Mouse (Mus musculus) brain, embryonic 14.5 days (tissue): Measurements from ENCODE around the gene Rab37. TPM values are rescaled to one million over a fixed set of nuclear protein-coding genes. Genes with fewer than 3 reads are reported as not detected.
A peak's percentile ranks its signal among the peaks of the same experiment; 100 is the strongest.

Experiments used
- DNase-seq: peaks from one replicate; pipeline ENCODE4 v3.0.0-alpha.2; 2011; ENCODE audit warnings: low read depth
- CTCF ChIP-seq: fragments of 200-500 bp; IDR thresholded peaks from 2 replicates; pipeline ENCODE4 v1.5.1; 2012; ENCODE audit warnings: inconsistent platforms, mild to moderate bottlenecking, moderate library complexity, borderline replicate concordance; ENCODE audit not compliant: insufficient read depth, insufficient read length; ENCODE audit errors: extremely low read depth
- POLR2A ChIP-seq: fragments of 200-500 bp; IDR thresholded peaks from 2 replicates; pipeline ENCODE4 v1.6.1; 2012; ENCODE audit warnings: mild to moderate bottlenecking, inconsistent platforms, borderline replicate concordance; ENCODE audit not compliant: poor library complexity, insufficient read depth, insufficient read length, severe bottlenecking; ENCODE audit errors: extremely low read depth
- polyA plus RNA-seq: library from polyadenylated mRNA; depleted of rRNA; stranded (reverse); fragments of >200 nt; gene quantifications from 2 replicates; pipeline ENCODE4 v1.2.3, GENCODE M21; 2012

Rab37 gene
- polyA plus RNA-seq, 1 experiment = 0.89 TPM

- DNase-seq = no peak
- TF ChIP-seq CTCF (no peak), POLR2A (no peak)
Measured at GRCm38 (mm10) chr11:115092140-115092539, 909 bp downstream of the Rab37 start.

- DNase-seq = peak; percentile 42
- TF ChIP-seq POLR2A (no peak), CTCF (no peak)
Measured at GRCm38 (mm10) chr11:115098203-115098932, 7.1 kb downstream of the Rab37 start.

- DNase-seq = no peak
- TF ChIP-seq POLR2A (no peak), CTCF (no peak)
Measured at GRCm38 (mm10) chr11:115099241-115099840, 8.1 kb downstream of the Rab37 start.

GRCm38 (mm10) chr11:115100032-115100621, 8.9 kb downstream of the Rab37 start:
- DNase-seq = no peak
- no peak for TF ChIP-seq POLR2A
- TF ChIP-seq CTCF = no peak

GRCm38 (mm10) chr11:115100741-115101140, 9.5 kb downstream of the Rab37 start:
- no peak for DNase-seq
- TF ChIP-seq POLR2A (no peak), CTCF (no peak)

- no peak for DNase-seq
- TF ChIP-seq CTCF (no peak), POLR2A (no peak)
Measured at GRCm38 (mm10) chr11:115101615-115102051, 10.4 kb downstream of the Rab37 start.

GRCm38 (mm10) chr11:115102116-115102515, 10.9 kb downstream of the Rab37 start:
- TF ChIP-seq CTCF (no peak), POLR2A (no peak)
- DNase-seq = no peak

GRCm38 (mm10) chr11:115103470-115104413, 12.5 kb downstream of the Rab37 start:
- TF ChIP-seq POLR2A = no peak
- no peak for TF ChIP-seq CTCF
- DNase-seq = no peak

- TF ChIP-seq POLR2A (no peak), CTCF (no peak)
Measured at GRCm38 (mm10) chr11:115104769-115105563, 13.7 kb downstream of the Rab37 start.

GRCm38 (mm10) chr11:115106638-115107037, 15.4 kb downstream of the Rab37 start:
- DNase-seq = no peak
- no peak for TF ChIP-seq CTCF
- no peak for TF ChIP-seq POLR2A

More at GRCm38 (mm10) chr11:115104769-115105563, 13.7 kb downstream of the Rab37 start:
- DNase-seq = no peak
